Comparison of ENCODE assay signal across 12 mouse cellular contexts in the genomic region with DNA sequence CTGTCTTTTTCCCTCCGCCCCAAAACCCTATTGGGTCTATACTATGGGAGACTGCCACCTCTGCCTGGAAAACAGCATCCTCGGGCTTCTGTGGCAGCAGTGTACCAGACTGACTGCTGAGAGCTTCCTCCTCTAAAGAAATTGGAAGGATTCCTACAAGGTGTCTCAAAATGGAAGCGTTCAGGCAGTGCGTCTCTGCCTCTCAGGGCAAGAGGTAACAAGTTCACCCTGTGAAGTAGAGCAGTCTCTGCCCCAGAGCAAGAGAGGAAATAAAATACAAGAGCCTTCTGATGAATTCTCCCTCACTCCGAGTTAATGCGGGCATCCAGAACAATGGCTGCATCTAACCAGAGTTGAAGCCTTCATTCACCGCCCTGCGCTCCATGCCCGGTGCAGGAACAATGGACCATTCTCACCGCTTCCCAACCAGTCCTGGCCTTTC.
DNase-seq lines count a peak whose midpoint lies in the region; ATAC-seq and TF ChIP-seq lines count a peak whose summit lies in the region.
"Had no signal": no experiment of that assay in that cellular context is flagged by ENCODE, and none has a peak within 500 bp of the region (broad histone marks: within the 10 kb centered on the region; RNA-seq: fewer than 3 reads in every experiment).

No protein-coding gene starts in this region.

- no peak for TF ChIP-seq CTCF in lung, embryonic 14.5 days (IDR thresholded peaks at IDR 0.05; ENCODE audit: low read depth)

- peak; percentile 46 for DNase-seq in lung, embryonic 14.5 days
- no peak for DNase-seq in lung, postnatal 10 days
- DNase-seq in mesoderm, embryonic 11.5 days (ENCODE audit: low read depth, low spot score): peak; percentile 43
- no peak for DNase-seq in spleen, adult 18-20 months
- no peak for DNase-seq in frontal cortex, postnatal 36 days (ENCODE audit: low spot score in 2 of 2)
- DNase-seq in urinary bladder, postnatal 36 days (ENCODE audit: low spot score in 2 of 2): no peak
- DNase-seq: gastrocnemius, postnatal 25 days; kidney, adult 8-10 months had no signal

- no peak; the same call in 1 of the 2 replicates for ATAC-seq in lung, embryonic 14.5 days (ENCODE audit: insufficient read depth)
- peak; percentile 57; the same call in 1 of the 2 replicates for ATAC-seq in forebrain, embryonic 13.5 days
- ATAC-seq in neural tube, embryonic 14.5 days (ENCODE audit: low read depth): peak; percentile 60; the same call in 1 of the 2 replicates

- H3K36me3 ChIP-seq in lung, embryonic 14.5 days (ENCODE audit: insufficient read depth): no peaks in the 10 kb centered on the region
- no peaks in the 10 kb centered on the region for H3K36me3 ChIP-seq in forebrain, embryonic 13.5 days (ENCODE audit: poor library complexity, severe bottlenecking)
- no peaks in the 10 kb centered on the region for H3K36me3 ChIP-seq in neural tube, embryonic 14.5 days (ENCODE audit: control insufficient read depth, insufficient read depth, low read length)

- H3K27ac ChIP-seq in lung, embryonic 14.5 days (ENCODE audit: low read depth): no peak overlapping the region
- H3K27ac ChIP-seq in forebrain, embryonic 13.5 days: no peak overlapping the region
- no peak overlapping the region for H3K27ac ChIP-seq in neural tube, embryonic 14.5 days (ENCODE audit: low read depth, low read length)

- H3K4me2 ChIP-seq in lung, embryonic 14.5 days: peak overlapping the region; percentile 27; the same call in 1 of the 2 replicates
- H3K4me2 ChIP-seq in forebrain, embryonic 13.5 days: peak overlapping the region; percentile 56
- peak overlapping the region; percentile 44 for H3K4me2 ChIP-seq in neural tube, embryonic 14.5 days (ENCODE audit: low read depth, low read length)
- H3K4me2 ChIP-seq: liver, embryonic 11.5 days had no signal

- no peaks in the 10 kb centered on the region for H3K27me3 ChIP-seq in lung, embryonic 14.5 days (ENCODE audit: insufficient read depth, low read length)
- peaks cover 21% of the 10 kb centered on the region; the same call in 1 of the 2 replicates for H3K27me3 ChIP-seq in forebrain, embryonic 13.5 days
- no peaks in the 10 kb centered on the region for H3K27me3 ChIP-seq in neural tube, embryonic 14.5 days (ENCODE audit: control insufficient read depth, insufficient read depth, low read length)

- no peaks in the 10 kb centered on the region for H3K9me3 ChIP-seq in lung, embryonic 14.5 days (ENCODE audit: low read depth, low read length)
- no peaks in the 10 kb centered on the region for H3K9me3 ChIP-seq in forebrain, embryonic 13.5 days (replicated peaks)
- no peaks in the 10 kb centered on the region for H3K9me3 ChIP-seq in neural tube, embryonic 14.5 days (ENCODE audit: control insufficient read depth, low read length)

- WGBS in lung, embryonic 14.5 days: 50% methylated on average over 10 of the region's 10 CpGs
- 2% methylated on average over 10 of the region's 10 CpGs for WGBS in forebrain, embryonic 13.5 days
- WGBS in neural tube, embryonic 14.5 days: 15% methylated on average over 10 of the region's 10 CpGs

- no peaks in the 10 kb centered on the region for H3K4me1 ChIP-seq in lung, embryonic 14.5 days (ENCODE audit: insufficient read depth)
- H3K4me1 ChIP-seq in forebrain, embryonic 13.5 days: peaks cover 11% of the 10 kb centered on the region
- H3K4me1 ChIP-seq in neural tube, embryonic 14.5 days (ENCODE audit: control insufficient read depth, insufficient read depth, low read length): peaks cover 4% of the 10 kb centered on the region; the same call in 1 of the 2 replicates

- H3K4me3 ChIP-seq in lung, embryonic 14.5 days (ENCODE audit: low read depth, low read length): no peak overlapping the region
- H3K4me3 ChIP-seq in forebrain, embryonic 13.5 days: peak overlapping the region; percentile 13
- peak overlapping the region; percentile 17; the same call in 1 of the 2 replicates for H3K4me3 ChIP-seq in neural tube, embryonic 14.5 days (ENCODE audit: low read depth, low read length)
- H3K4me3 ChIP-seq: erythroblast, embryonic 14.5 days had no signal

- no peak overlapping the region for H3K9ac ChIP-seq in lung, embryonic 14.5 days
- peak overlapping the region; percentile 43; the same call in 1 of the 2 replicates for H3K9ac ChIP-seq in forebrain, embryonic 13.5 days
- peak overlapping the region; percentile 21; the same call in 1 of the 2 replicates for H3K9ac ChIP-seq in neural tube, embryonic 14.5 days (replicated peaks; ENCODE audit: low read depth, low read length)

Comparison
In these comparisons a context has a peak if more than half of its experiments do, and no peak if none do; other contexts are left out.
1. DNase-seq: peak in lung, embryonic 14.5 days (single experiment) and mesoderm, embryonic 11.5 days (single experiment); none in lung, postnatal 10 days (single experiment), spleen, adult 18-20 months (0 of 2), frontal cortex, postnatal 36 days (0 of 2) and urinary bladder, postnatal 36 days (0 of 2).
2. Peak in every context shown above with its lines, with median percentiles within 50 percentile points of each other: H3K4me2 ChIP-seq.